Mouse (Mus musculus) liver, embryonic 14.5 days (tissue): Measurements from ENCODE around the gene Ube2r2. TPM values are rescaled to one million over a fixed set of nuclear protein-coding genes. Genes with fewer than 3 reads are reported as not detected.

Source experiments
- ATAC-seq: fragments of 200-750 bp; cut with Nextera tagmentation; 2 replicates; pipeline ENCODE4 v1.8.0; 2017; ENCODE audit warnings: moderate number of reproducible peaks, mild to moderate bottlenecking, moderate library complexity; ENCODE audit not compliant: insufficient read depth
- DNase-seq, 3 experiments: peaks; one replicate each; pipeline ENCODE4 v3.0.0-alpha.2; 2012 to 2013; ENCODE audit warnings: low read depth in 3 of 3, low spot score in 3 of 3
- H3K27ac ChIP-seq: fragments of 300-500 bp; sonication (generic); 2 replicates; pipeline ENCODE4 v1.5.1; 2014; ENCODE audit warnings: moderate library complexity, mild to moderate bottlenecking, control low read depth, inconsistent platforms
- H3K27me3 ChIP-seq: fragments of 300-500 bp; sonication (generic); 2 replicates; pipeline ENCODE4 v1.6.1; 2014; ENCODE audit warnings: mild to moderate bottlenecking, low read length, moderate library complexity; ENCODE audit not compliant: control insufficient read depth, insufficient read depth
- H3K36me3 ChIP-seq: fragments of 300-500 bp; sonication (generic); replicated peaks from 2 replicates; pipeline ENCODE4 v1.6.1; 2014; ENCODE audit warnings: low read depth; ENCODE audit not compliant: control insufficient read depth, insufficient read depth
- H3K4me1 ChIP-seq, 2 experiments: fragments of 200-500 bp in 1 of 2; fragments of 300-500 bp in 1 of 2; sonication (generic) in 1 of 2; replicated peaks; 2 replicates each; pipeline ENCODE4 v1.6.1; 2012 to 2014; ENCODE audit warnings: antibody characterized with exemption in 1 of 2, inconsistent platforms in 1 of 2, low read length in 1 of 2; ENCODE audit not compliant: control insufficient read depth in 2 of 2, insufficient read depth in 2 of 2
- H3K4me2 ChIP-seq: fragments of 300-500 bp; sonication (generic); 2 replicates; pipeline ENCODE4 v1.6.1; 2014; ENCODE audit warnings: low read depth, mild to moderate bottlenecking, control low read depth, moderate library complexity
- H3K4me3 ChIP-seq, 2 experiments: fragments of 200-500 bp in 1 of 2; fragments of 300-500 bp in 1 of 2; sonication (generic) in 1 of 2; 2 replicates each; pipeline ENCODE4 v1.5.1; 2012 to 2014; ENCODE audit warnings: low read depth in 2 of 2, low read length in 2 of 2, mild to moderate bottlenecking in 2 of 2, control low read depth in 1 of 2, inconsistent platforms in 1 of 2, moderate library complexity in 1 of 2; ENCODE audit not compliant: insufficient read depth in 1 of 2
- H3K9ac ChIP-seq: fragments of 300-500 bp; sonication (generic); replicated peaks from 2 replicates; pipeline ENCODE4 v1.6.1; 2014; ENCODE audit warnings: mild to moderate bottlenecking, control low read depth, moderate library complexity
- H3K9me3 ChIP-seq: fragments of 300-500 bp; sonication (generic); 2 replicates; pipeline ENCODE4 v1.6.1; 2016; ENCODE audit warnings: low read length, mixed read lengths; ENCODE audit not compliant: control insufficient read depth
- CTCF ChIP-seq: IDR thresholded peaks from 2 replicates; pipeline ENCODE4 v1.5.1; 2016; ENCODE audit warnings: antibody characterized with exemption, low read depth, control low read depth
- EP300 ChIP-seq: IDR thresholded peaks from 2 replicates; pipeline ENCODE4 v1.6.1; 2016; ENCODE audit warnings: antibody characterized with exemption, low read depth
- WGBS: fragments of 180-500 bp; shearing (Covaris S2); extraction: QIAGEN DNeasy Blood & Tissue Kit; methylation state at CpG from one replicate; pipeline ENCODE4 v1.1.7; 2014; ENCODE audit not compliant: insufficient replicate concordance; 5-methylcytosine and 5-hydroxymethylcytosine counted together
- polyA plus RNA-seq, 2 experiments: library from polyadenylated mRNA; depleted of rRNA in 1 of 2; stranded (reverse) in 1 of 2; unstranded in 1 of 2; fragments of >200 nt; fragmentation: Nextera tagmentation in 1 of 2; extraction: Ambion mirVana in 1 of 2; gene quantifications; 2 replicates each; pipeline versions ENCODE4 v1.2.1 to v1.2.3; 2012 to 2014

Gene Ube2r2
- polyA plus RNA-seq (2012; rRNA removed) (14.7 and 44.4 TPM in 2 replicates), polyA plus RNA-seq (2014; fragmentation: Nextera tagmentation; extraction: Ambion mirVana) (31.9 and 38.4 TPM in 2 replicates)

GRCm38 (mm10) chr4:41135711-41136453 is at the start of gene Ube2r2:
Gene Ube2r2, plus strand, starts transcription at chr4:41135743.
- ATAC-seq, result peak; percentile 66
- no peak for DNase-seq
- Histone ChIP-seq H3K27ac (peak within 1 kb of the TSS; percentile 97), H3K36me3 (peaks cover 13% of the 10 kb centered on the region), H3K9me3 (no peaks in the 10 kb centered on the region), H3K27me3 (peaks cover 2% of the 10 kb centered on the region; the same call in 1 of the 2 replicates), H3K4me3 (peak within 1 kb of the TSS; percentile 96 to 97), H3K4me2 (peak within 1 kb of the TSS; percentile 91), H3K9ac (peak within 1 kb of the TSS; percentile 98), H3K4me1 (peaks cover 32% of the 10 kb centered on the region in 2 experiments)
- WGBS, result under 1% methylated on average over 63 of the region's 65 CpGs
- no peak for TF ChIP-seq CTCF
- TF ChIP-seq EP300, result no peak

- peak; percentile 80 for ATAC-seq
- H3K27ac ChIP-seq, result peak overlapping the region; percentile 99
- DNase-seq, result peak in 2 of 3 experiments; percentile 49 to 61
- no peaks in the 10 kb centered on the region for H3K9me3 ChIP-seq
- 36% methylated on average over 9 of the region's 9 CpGs for WGBS
- H3K36me3 ChIP-seq, result no peaks in the 10 kb centered on the region
- TF ChIP-seq CTCF, result 0 out of 2 replicates have a peak, but pooled peaks have one; percentile 4
- TF ChIP-seq EP300, result no peak
- peak overlapping the region; percentile 53 for H3K9ac ChIP-seq
- peak overlapping the region; percentile 32 to 34 for H3K4me3 ChIP-seq
- H3K4me1 ChIP-seq, result peaks cover 58 to 69% of the 10 kb centered on the region in 2 experiments
- H3K4me2 ChIP-seq, result peak overlapping the region; percentile 82
- no peaks in the 10 kb centered on the region for H3K27me3 ChIP-seq
These were observed 48.6 kb upstream of the Ube2r2 start for GRCm38 (mm10) chr4:41086947-41087346.

GRCm38 (mm10) chr4:41087459-41088298 is 47.9 kb upstream of the Ube2r2 start:
- DNase-seq (peak; percentile 89 to 91 (median 91)), ATAC-seq (peak; percentile 96)
- TF ChIP-seq EP300 (peak; percentile 96), CTCF (no peak)
- H3K4me2 ChIP-seq, result peak overlapping the region; percentile 82
- H3K27ac ChIP-seq, result peak overlapping the region; percentile 99
- no peaks in the 10 kb centered on the region for H3K36me3 ChIP-seq
- peak overlapping the region in 1 of 2 experiments; percentile 32 for H3K4me3 ChIP-seq
- no peaks in the 10 kb centered on the region for H3K9me3 ChIP-seq
- peaks cover 57 to 67% of the 10 kb centered on the region in 2 experiments for H3K4me1 ChIP-seq
- H3K27me3 ChIP-seq, result no peaks in the 10 kb centered on the region
- peak overlapping the region; percentile 64 for H3K9ac ChIP-seq
- WGBS, result 18% methylated on average over 16 of the region's 16 CpGs

GRCm38 (mm10) chr4:41089189-41089588 is 46.4 kb upstream of the Ube2r2 start:
- ATAC-seq, result no peak
- peaks cover 52 to 59% of the 10 kb centered on the region in 2 experiments for H3K4me1 ChIP-seq
- H3K27ac ChIP-seq, result peak overlapping the region; percentile 57

GRCm38 (mm10) chr4:41089705-41090104 is 45.8 kb upstream of the Ube2r2 start:
- no peaks in the 10 kb centered on the region for H3K9me3 ChIP-seq
- WGBS, result 25% methylated on average over 2 of the region's 2 CpGs
- peak overlapping the region; percentile 54 for H3K4me2 ChIP-seq
- no peaks in the 10 kb centered on the region for H3K36me3 ChIP-seq
- no peaks in the 10 kb centered on the region for H3K27me3 ChIP-seq
- no peak for ATAC-seq
- peak; percentile 45 to 83 (median 55) for DNase-seq
- peak overlapping the region; percentile 58 for H3K27ac ChIP-seq
- H3K4me3 ChIP-seq, result no peak overlapping the region
- no peak for TF ChIP-seq EP300
- no peak for TF ChIP-seq CTCF
- peak overlapping the region; percentile 45 for H3K9ac ChIP-seq
- peaks cover 52 to 59% of the 10 kb centered on the region in 2 experiments for H3K4me1 ChIP-seq

More at GRCm38 (mm10) chr4:41089189-41089588, 46.4 kb upstream of the Ube2r2 start:
- 65% methylated on average over 4 of the region's 4 CpGs for WGBS
- H3K27me3 ChIP-seq, result no peaks in the 10 kb centered on the region
- no peaks in the 10 kb centered on the region for H3K36me3 ChIP-seq
- peak overlapping the region; percentile 54 for H3K4me2 ChIP-seq
- DNase-seq, result no peak
- no peak overlapping the region for H3K9ac ChIP-seq
- H3K9me3 ChIP-seq, result no peaks in the 10 kb centered on the region
- H3K4me3 ChIP-seq, result no peak overlapping the region
- TF ChIP-seq CTCF, result no peak
